Mouse (Mus musculus): Measurements from ENCODE around the gene 4931428L18Rik.

- TF ChIP-seq MAFK (IDR thresholded peaks at IDR 0.05; ENCODE audit: insufficient read depth, low read depth, low read length) (no peak), CHD2 (IDR thresholded peaks at IDR 0.05; ENCODE audit: low read depth, low read length) (no peak)
Measured at GRCm38 (mm10) chr1:31205770-31206169, 16.7 kb downstream of the 4931428L18Rik start.

All from ES-E14 (cell line).